Mouse (Mus musculus) olfactory bulb, adult 2 months (tissue): ENCODE measurements around the gene Zfp974.
"Not testable (repeated sequence)": the region's sequence is repeated elsewhere in the genome, so short reads cannot be mapped to it uniquely, and the experiment has no call there.

Experiments used
- CTCF ChIP-seq: fragments of 200-500 bp; IDR thresholded peaks from 2 replicates; pipeline ENCODE4 v1.5.1; 2012; ENCODE audit warnings: low read depth, mild to moderate bottlenecking, low read length, moderate library complexity; ENCODE audit not compliant: insufficient read depth
- POLR2A ChIP-seq: fragments of 200-500 bp; IDR thresholded peaks from 2 replicates; pipeline ENCODE4 v1.6.1; 2012; ENCODE audit warnings: mild to moderate bottlenecking, low read depth, low read length, moderate library complexity; ENCODE audit not compliant: insufficient read depth

DNA sequence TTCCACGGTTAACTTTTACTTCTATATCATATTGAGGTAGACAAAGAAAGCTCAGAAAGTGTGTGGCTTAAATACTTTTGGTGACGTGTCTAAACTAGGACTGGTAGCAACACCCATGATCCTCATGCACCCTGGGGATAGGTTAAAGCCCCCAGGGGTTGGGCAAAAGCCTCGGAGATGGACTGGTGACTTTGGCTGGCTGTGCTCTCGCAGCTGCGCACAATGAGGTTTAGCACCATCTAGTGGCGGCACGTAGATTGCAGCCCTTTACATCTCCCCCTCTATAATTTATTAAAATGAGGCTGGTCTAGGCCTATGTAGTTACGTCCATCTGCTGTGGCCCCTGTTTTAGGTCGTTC, 4.5 kb upstream of the Zfp974 start:
- TF ChIP-seq POLR2A, CTCF: not testable (repeated sequence)
